Mouse (Mus musculus): ENCODE results near the gene Hoxa7. TPM values are rescaled to one million over a fixed set of nuclear protein-coding genes. Genes with fewer than 3 reads are reported as not detected.

Hoxa7 gene
- polyA plus RNA-seq, 1 experiment from 2014 or later = 90.8 TPM

- peak overlapping the region; percentile 35 for H3K27ac ChIP-seq (ENCODE audit: low read depth, low read length)
- H3K4me3 ChIP-seq (ENCODE audit: low read depth, low read length) = peak overlapping the region; percentile 11; the same call in 1 of the 2 replicates
- H3K9me3 ChIP-seq (ENCODE audit: control insufficient read depth, low read length) = no peaks in the 10 kb centered on the region
- 4% methylated on average over 30 of the region's 30 CpGs for WGBS
- no peaks in the 10 kb centered on the region for H3K27me3 ChIP-seq (ENCODE audit: control insufficient read depth, insufficient read depth, low read length)
- peaks cover 82% of the 10 kb centered on the region for H3K4me1 ChIP-seq (ENCODE audit: control insufficient read depth, insufficient read depth, low read length)
- ATAC-seq (ENCODE audit: low read depth) = no peak
- peak overlapping the region; percentile 99 for H3K4me2 ChIP-seq (ENCODE audit: low read depth, low read length)
- no peak overlapping the region; the same call in 1 of the 2 replicates for H3K9ac ChIP-seq (replicated peaks; ENCODE audit: low read depth, low read length)
- H3K36me3 ChIP-seq (ENCODE audit: control insufficient read depth, insufficient read depth, low read length) = peaks cover 33% of the 10 kb centered on the region
These were observed 21.4 kb downstream of the Hoxa7 start for GRCm38 (mm10) chr6:52200073-52200750.

GRCm38 (mm10) chr6:52197271-52197670, 24.4 kb downstream of the Hoxa7 start:
- peaks cover 12% of the 10 kb centered on the region; the same call in 1 of the 2 replicates for H3K36me3 ChIP-seq (ENCODE audit: control insufficient read depth, insufficient read depth, low read length)
- no peaks in the 10 kb centered on the region for H3K27me3 ChIP-seq (ENCODE audit: control insufficient read depth, insufficient read depth, low read length)
- no peak overlapping the region; the same call in 1 of the 2 replicates for H3K9ac ChIP-seq (replicated peaks; ENCODE audit: low read depth, low read length)
- H3K27ac ChIP-seq (ENCODE audit: low read depth, low read length) = peak overlapping the region; percentile 62; the same call in 1 of the 2 replicates
- no peak for ATAC-seq (ENCODE audit: low read depth)
- peak overlapping the region; percentile 26; the same call in 1 of the 2 replicates for H3K4me2 ChIP-seq (ENCODE audit: low read depth, low read length)
- peaks cover 78% of the 10 kb centered on the region for H3K4me1 ChIP-seq (ENCODE audit: control insufficient read depth, insufficient read depth, low read length)
- no peaks in the 10 kb centered on the region for H3K9me3 ChIP-seq (ENCODE audit: control insufficient read depth, low read length)
- no peak overlapping the region for H3K4me3 ChIP-seq (ENCODE audit: low read depth, low read length)
- WGBS = 2% methylated on average over 10 of the region's 10 CpGs

- Histone ChIP-seq H3K4me1 (ENCODE audit: control insufficient read depth, insufficient read depth, low read length) (peaks cover 78% of the 10 kb centered on the region), H3K9ac (replicated peaks; ENCODE audit: low read depth, low read length) (no peak overlapping the region; the same call in 1 of the 2 replicates), H3K9me3 (ENCODE audit: control insufficient read depth, low read length) (no peaks in the 10 kb centered on the region), H3K27ac (ENCODE audit: low read depth, low read length) (peak overlapping the region; percentile 62; the same call in 1 of the 2 replicates), H3K4me3 (ENCODE audit: low read depth, low read length) (no peak overlapping the region), H3K36me3 (ENCODE audit: control insufficient read depth, insufficient read depth, low read length) (peaks cover 8% of the 10 kb centered on the region; the same call in 1 of the 2 replicates), H3K27me3 (ENCODE audit: control insufficient read depth, insufficient read depth, low read length) (no peaks in the 10 kb centered on the region), H3K4me2 (ENCODE audit: low read depth, low read length) (peak overlapping the region; percentile 26; the same call in 1 of the 2 replicates)
- WGBS = 11% methylated on average over 9 of the region's 9 CpGs
- ATAC-seq (ENCODE audit: low read depth) = no peak
These were observed 24.8 kb downstream of the Hoxa7 start for GRCm38 (mm10) chr6:52196811-52197210.

- Histone ChIP-seq H3K27ac (ENCODE audit: low read depth, low read length) (peak overlapping the region; percentile 2), H3K27me3 (ENCODE audit: control insufficient read depth, insufficient read depth, low read length) (no peaks in the 10 kb centered on the region), H3K9ac (replicated peaks; ENCODE audit: low read depth, low read length) (no peak overlapping the region), H3K9me3 (ENCODE audit: control insufficient read depth, low read length) (no peaks in the 10 kb centered on the region), H3K36me3 (ENCODE audit: control insufficient read depth, insufficient read depth, low read length) (peaks cover 4% of the 10 kb centered on the region; the same call in 1 of the 2 replicates), H3K4me2 (ENCODE audit: low read depth, low read length) (peak overlapping the region; percentile 21; the same call in 1 of the 2 replicates), H3K4me3 (ENCODE audit: low read depth, low read length) (no peak overlapping the region), H3K4me1 (ENCODE audit: control insufficient read depth, insufficient read depth, low read length) (peaks cover 75% of the 10 kb centered on the region)
- ATAC-seq (ENCODE audit: low read depth) = no peak
- 6% methylated on average over 10 of the region's 10 CpGs for WGBS
These were observed 27.0 kb downstream of the Hoxa7 start for GRCm38 (mm10) chr6:52194690-52195089.

- H3K9me3 ChIP-seq (ENCODE audit: control insufficient read depth, low read length) = no peaks in the 10 kb centered on the region
These were observed 29.6 kb downstream of the Hoxa7 start for GRCm38 (mm10) chr6:52191860-52192550.

GRCm38 (mm10) chr6:52190906-52191810, 30.5 kb downstream of the Hoxa7 start, which contains the start of gene Hoxa4:
TSS of gene Hoxa4 (minus strand) at chr6:52191753.
- peak within 1 kb of the TSS; percentile 98 for H3K4me2 ChIP-seq (ENCODE audit: low read depth, low read length)
- peak within 1 kb of the TSS; percentile 89 for H3K9ac ChIP-seq (replicated peaks; ENCODE audit: low read depth, low read length)
- H3K9me3 ChIP-seq (ENCODE audit: control insufficient read depth, low read length) = no peaks in the 10 kb centered on the region
- H3K27me3 ChIP-seq (ENCODE audit: control insufficient read depth, insufficient read depth, low read length) = no peaks in the 10 kb centered on the region
- peak; percentile 85 for ATAC-seq (ENCODE audit: low read depth)
- H3K4me3 ChIP-seq (ENCODE audit: low read depth, low read length) = peak within 1 kb of the TSS; percentile 57
- under 1% methylated on average over 54 of the region's 102 CpGs for WGBS
- H3K27ac ChIP-seq (ENCODE audit: low read depth, low read length) = peak within 1 kb of the TSS; percentile 94
- H3K4me1 ChIP-seq (ENCODE audit: control insufficient read depth, insufficient read depth, low read length) = peaks cover 74% of the 10 kb centered on the region
- peaks cover 12% of the 10 kb centered on the region; the same call in 1 of the 2 replicates for H3K36me3 ChIP-seq (ENCODE audit: control insufficient read depth, insufficient read depth, low read length)

More at GRCm38 (mm10) chr6:52191860-52192550, 29.6 kb downstream of the Hoxa7 start:
- Histone ChIP-seq H3K9ac (replicated peaks; ENCODE audit: low read depth, low read length) (peak overlapping the region; percentile 58), H3K4me2 (ENCODE audit: low read depth, low read length) (peak overlapping the region; percentile 98), H3K4me3 (ENCODE audit: low read depth, low read length) (peak overlapping the region; percentile 57), H3K27ac (ENCODE audit: low read depth, low read length) (peak overlapping the region; percentile 88), H3K27me3 (ENCODE audit: control insufficient read depth, insufficient read depth, low read length) (no peaks in the 10 kb centered on the region), H3K36me3 (ENCODE audit: control insufficient read depth, insufficient read depth, low read length) (peaks cover 12% of the 10 kb centered on the region; the same call in 1 of the 2 replicates), H3K4me1 (ENCODE audit: control insufficient read depth, insufficient read depth, low read length) (peaks cover 83% of the 10 kb centered on the region)
- under 1% methylated on average over 42 of the region's 55 CpGs for WGBS
- peak; percentile 59 for ATAC-seq (ENCODE audit: low read depth)

- Histone ChIP-seq H3K4me3 (ENCODE audit: low read depth, low read length) (peak overlapping the region; percentile 57), H3K9me3 (ENCODE audit: control insufficient read depth, low read length) (no peaks in the 10 kb centered on the region), H3K27ac (ENCODE audit: low read depth, low read length) (peak overlapping the region; percentile 94), H3K27me3 (ENCODE audit: control insufficient read depth, insufficient read depth, low read length) (no peaks in the 10 kb centered on the region), H3K4me2 (ENCODE audit: low read depth, low read length) (peak overlapping the region; percentile 98), H3K9ac (replicated peaks; ENCODE audit: low read depth, low read length) (0 out of 2 replicates have a peak overlapping the region, but pooled peaks have one; percentile 2), H3K4me1 (ENCODE audit: control insufficient read depth, insufficient read depth, low read length) (peaks cover 74% of the 10 kb centered on the region), H3K36me3 (ENCODE audit: control insufficient read depth, insufficient read depth, low read length) (peaks cover 12% of the 10 kb centered on the region; the same call in 1 of the 2 replicates)
- 0 out of 2 replicates have a peak, but pooled peaks have one; percentile 3 for ATAC-seq (ENCODE audit: low read depth)
- WGBS = 3% methylated on average over 23 of the region's 23 CpGs
These were observed 31.2 kb downstream of the Hoxa7 start for GRCm38 (mm10) chr6:52190410-52190809.

- Histone ChIP-seq H3K4me2 (ENCODE audit: low read depth, low read length) (peak overlapping the region; percentile 98), H3K36me3 (ENCODE audit: control insufficient read depth, insufficient read depth, low read length) (peaks cover 12% of the 10 kb centered on the region; the same call in 1 of the 2 replicates), H3K27ac (ENCODE audit: low read depth, low read length) (peak overlapping the region; percentile 94; the same call in 1 of the 2 replicates), H3K9ac (replicated peaks; ENCODE audit: low read depth, low read length) (0 out of 2 replicates have a peak overlapping the region, but pooled peaks have one; percentile 2), H3K4me3 (ENCODE audit: low read depth, low read length) (peak overlapping the region; percentile 57; the same call in 1 of the 2 replicates), H3K9me3 (ENCODE audit: control insufficient read depth, low read length) (no peaks in the 10 kb centered on the region), H3K27me3 (ENCODE audit: control insufficient read depth, insufficient read depth, low read length) (no peaks in the 10 kb centered on the region), H3K4me1 (ENCODE audit: control insufficient read depth, insufficient read depth, low read length) (peaks cover 77% of the 10 kb centered on the region)
- no peak for ATAC-seq (ENCODE audit: low read depth)
- WGBS = 11% methylated on average over 8 of the region's 8 CpGs
These were observed 31.7 kb downstream of the Hoxa7 start for GRCm38 (mm10) chr6:52189909-52190308.
